Mouse (Mus musculus): ENCODE data around the gene Slc39a3. TPM values are rescaled to one million over a fixed set of nuclear protein-coding genes. Genes with fewer than 3 reads are reported as not detected.
"Not testable (repeated sequence)": the region's sequence is repeated elsewhere in the genome, so short reads cannot be mapped to it uniquely, and the experiment has no call there.

Gene Slc39a3
- 7.0 and 12.1 TPM in 2 replicates for polyA plus RNA-seq (2012; ENCODE audit: insufficient read depth, insufficient read length, missing spikeins)

GRCm38 (mm10) chr10:81036988-81037580 is at the start of gene Slc39a3:
Slc39a3 (minus strand) TSS chr10:81037426.
- Histone ChIP-seq H3K4me3 (ENCODE audit: insufficient read depth, low read depth, low read length) (peak within 1 kb of the TSS; percentile 75), H3K4me1 (ENCODE audit: control insufficient read depth, insufficient read depth, insufficient read length, low read length) (no peaks in the 10 kb centered on the region), H3K27ac (replicated peaks; ENCODE audit: low read depth, low read length) (no peak within 1 kb of the TSS)

- no peaks in the 10 kb centered on the region for H3K4me1 ChIP-seq (ENCODE audit: control insufficient read depth, insufficient read depth, insufficient read length, low read length)
- H3K4me3 ChIP-seq (ENCODE audit: insufficient read depth, low read depth, low read length) = no peak overlapping the region
- no peak overlapping the region for H3K27ac ChIP-seq (replicated peaks; ENCODE audit: low read depth, low read length)
These were observed 49.8 kb upstream of the Slc39a3 start for GRCm38 (mm10) chr10:81087021-81087420.

GRCm38 (mm10) chr10:81082168-81082960 is 45.1 kb upstream of the Slc39a3 start:
- H3K27ac ChIP-seq (replicated peaks; ENCODE audit: low read depth, low read length) = no peak overlapping the region
- no peak overlapping the region for H3K4me3 ChIP-seq (ENCODE audit: insufficient read depth, low read depth, low read length)
- H3K4me1 ChIP-seq (ENCODE audit: control insufficient read depth, insufficient read depth, insufficient read length, low read length) = no peaks in the 10 kb centered on the region

GRCm38 (mm10) chr10:81080008-81080655 is 42.9 kb upstream of the Slc39a3 start:
- H3K4me3 ChIP-seq (ENCODE audit: insufficient read depth, low read depth, low read length) = no peak overlapping the region
- H3K4me1 ChIP-seq (ENCODE audit: control insufficient read depth, insufficient read depth, insufficient read length, low read length) = no peaks in the 10 kb centered on the region
- no peak overlapping the region for H3K27ac ChIP-seq (replicated peaks; ENCODE audit: low read depth, low read length)

GRCm38 (mm10) chr10:81077916-81078315 is 40.7 kb upstream of the Slc39a3 start:
- H3K27ac ChIP-seq (replicated peaks; ENCODE audit: low read depth, low read length) = no peak overlapping the region
- H3K4me1 ChIP-seq (ENCODE audit: control insufficient read depth, insufficient read depth, insufficient read length, low read length) = no peaks in the 10 kb centered on the region
- no peak overlapping the region for H3K4me3 ChIP-seq (ENCODE audit: insufficient read depth, low read depth, low read length)

- Histone ChIP-seq H3K27ac (replicated peaks; ENCODE audit: low read depth, low read length) (no peak overlapping the region), H3K4me3 (ENCODE audit: insufficient read depth, low read depth, low read length) (no peak overlapping the region), H3K4me1 (ENCODE audit: control insufficient read depth, insufficient read depth, insufficient read length, low read length) (no peaks in the 10 kb centered on the region)
These were observed 39.1 kb upstream of the Slc39a3 start for GRCm38 (mm10) chr10:81076356-81076755.

- Histone ChIP-seq H3K27ac (replicated peaks; ENCODE audit: low read depth, low read length) (no peak overlapping the region), H3K4me1 (ENCODE audit: control insufficient read depth, insufficient read depth, insufficient read length, low read length) (no peaks in the 10 kb centered on the region; the same call in 1 of the 2 replicates), H3K4me3 (ENCODE audit: insufficient read depth, low read depth, low read length) (no peak overlapping the region)
These were observed 38.5 kb upstream of the Slc39a3 start for GRCm38 (mm10) chr10:81075734-81076133.

- H3K4me3 ChIP-seq (ENCODE audit: insufficient read depth, low read depth, low read length) = no peak overlapping the region
- no peak overlapping the region for H3K27ac ChIP-seq (replicated peaks; ENCODE audit: low read depth, low read length)
These were observed 36.2 kb upstream of the Slc39a3 start for GRCm38 (mm10) chr10:81073464-81073863.

GRCm38 (mm10) chr10:81072290-81072689 is 35.1 kb upstream of the Slc39a3 start:
- H3K4me1 ChIP-seq (ENCODE audit: control insufficient read depth, insufficient read depth, insufficient read length, low read length) = peaks cover 2% of the 10 kb centered on the region; the same call in 1 of the 2 replicates
- no peak overlapping the region for H3K27ac ChIP-seq (replicated peaks; ENCODE audit: low read depth, low read length)
- no peak overlapping the region for H3K4me3 ChIP-seq (ENCODE audit: insufficient read depth, low read depth, low read length)

More at GRCm38 (mm10) chr10:81073464-81073863, 36.2 kb upstream of the Slc39a3 start:
- peaks cover 2% of the 10 kb centered on the region; the same call in 1 of the 2 replicates for H3K4me1 ChIP-seq (ENCODE audit: control insufficient read depth, insufficient read depth, insufficient read length, low read length)

GRCm38 (mm10) chr10:81069836-81070235 is 32.6 kb upstream of the Slc39a3 start, which contains the start of gene Thop1:
Thop1 (plus strand) TSS chr10:81070035.
- H3K27ac ChIP-seq (replicated peaks; ENCODE audit: low read depth, low read length) = no peak within 1 kb of the TSS
- H3K4me3 ChIP-seq (ENCODE audit: insufficient read depth, low read depth, low read length) = peak within 1 kb of the TSS; percentile 62
- peaks cover 2% of the 10 kb centered on the region; the same call in 1 of the 2 replicates for H3K4me1 ChIP-seq (ENCODE audit: control insufficient read depth, insufficient read depth, insufficient read length, low read length)

GRCm38 (mm10) chr10:81068706-81069105 is 31.5 kb upstream of the Slc39a3 start:
- no peak overlapping the region for H3K27ac ChIP-seq (replicated peaks; ENCODE audit: low read depth, low read length)
- peaks cover 2% of the 10 kb centered on the region; the same call in 1 of the 2 replicates for H3K4me1 ChIP-seq (ENCODE audit: control insufficient read depth, insufficient read depth, insufficient read length, low read length)
- no peak overlapping the region for H3K4me3 ChIP-seq (ENCODE audit: insufficient read depth, low read depth, low read length)

GRCm38 (mm10) chr10:81064519-81064918 is 27.3 kb upstream of the Slc39a3 start:
- H3K4me1 ChIP-seq (ENCODE audit: control insufficient read depth, insufficient read depth, insufficient read length, low read length); H3K4me3 ChIP-seq (ENCODE audit: insufficient read depth, low read depth, low read length); H3K27ac ChIP-seq (replicated peaks; ENCODE audit: low read depth, low read length): not testable (repeated sequence)

- H3K4me3 ChIP-seq (ENCODE audit: insufficient read depth, low read depth, low read length) = no peak overlapping the region
- H3K27ac ChIP-seq (replicated peaks; ENCODE audit: low read depth, low read length) = no peak overlapping the region
- peaks cover 11% of the 10 kb centered on the region for H3K4me1 ChIP-seq (ENCODE audit: control insufficient read depth, insufficient read depth, insufficient read length, low read length)
These were observed 25.5 kb upstream of the Slc39a3 start for GRCm38 (mm10) chr10:81062710-81063109.

GRCm38 (mm10) chr10:81059603-81060543 is 22.6 kb upstream of the Slc39a3 start, which contains the start of gene Sgta:
Sgta (minus strand) TSS chr10:81060181.
- Histone ChIP-seq H3K27ac (replicated peaks; ENCODE audit: low read depth, low read length) (peak within 1 kb of the TSS; percentile 95), H3K4me3 (ENCODE audit: insufficient read depth, low read depth, low read length) (peak within 1 kb of the TSS; percentile 73), H3K4me1 (ENCODE audit: control insufficient read depth, insufficient read depth, insufficient read length, low read length) (peaks cover 30% of the 10 kb centered on the region)

All from brown adipose tissue, adult 24 weeks (tissue).